Mouse (Mus musculus): ENCODE measurements at regions not wholly inside any gene's neighbourhood (a gene's known extent, or its start where the extent isn't known, plus 50 kb on each side); places are given as distances from the start of the nearest gene placed in this dataset.

GRCm38 (mm10) chr11:19155617-19155983, 136.8 kb upstream of the Meis1 start:
- Histone ChIP-seq H3K36me3 (ENCODE audit: insufficient read depth, low read length) (no peaks in the 10 kb centered on the region), H3K4me1 (ENCODE audit: insufficient read depth, low read depth, low read length) (no peaks in the 10 kb centered on the region), H3K27ac (ENCODE audit: low read length) (no peak overlapping the region), H3K9me3 (ENCODE audit: low read length) (no peaks in the 10 kb centered on the region), H3K4me3 (ENCODE audit: low read depth, low read length) (no peak overlapping the region), H3K27me3 (replicated peaks; ENCODE audit: insufficient read depth, low read length) (no peaks in the 10 kb centered on the region), H3K4me2 (replicated peaks; ENCODE audit: low read depth, low read length) (no peak overlapping the region), H3K9ac (replicated peaks; ENCODE audit: low read depth) (no peak overlapping the region)
- no peak for DNase-seq (ENCODE audit: low spot score)
- no peak for TF ChIP-seq EP300 (IDR thresholded peaks at IDR 0.05)
- no peak for TF ChIP-seq CTCF (IDR thresholded peaks at IDR 0.05)
- 85% methylated on average over 2 of the region's 2 CpGs for WGBS
- ATAC-seq: no peak

- TF ChIP-seq CTCF (IDR thresholded peaks at IDR 0.05) (no peak), EP300 (IDR thresholded peaks at IDR 0.05) (no peak)
- no peak for DNase-seq (ENCODE audit: low spot score)
- WGBS: 46% methylated on average over 3 of the region's 3 CpGs
- H3K27me3 ChIP-seq (replicated peaks; ENCODE audit: insufficient read depth, low read length): no peaks in the 10 kb centered on the region
- no peaks in the 10 kb centered on the region for H3K4me1 ChIP-seq (ENCODE audit: insufficient read depth, low read depth, low read length)
- no peaks in the 10 kb centered on the region for H3K36me3 ChIP-seq (ENCODE audit: insufficient read depth, low read length)
- H3K9me3 ChIP-seq (ENCODE audit: low read length): no peaks in the 10 kb centered on the region
- H3K4me2 ChIP-seq (replicated peaks; ENCODE audit: low read depth, low read length): no peak overlapping the region
- no peak overlapping the region for H3K4me3 ChIP-seq (ENCODE audit: low read depth, low read length)
- H3K27ac ChIP-seq (ENCODE audit: low read length): no peak overlapping the region
- no peak for ATAC-seq
- H3K9ac ChIP-seq (replicated peaks; ENCODE audit: low read depth): no peak overlapping the region
These were observed 141.4 kb upstream of the Meis1 start for GRCm38 (mm10) chr11:19160227-19160626.

- H3K4me1 ChIP-seq (ENCODE audit: insufficient read depth, low read depth, low read length): no peaks in the 10 kb centered on the region
- no peaks in the 10 kb centered on the region for H3K9me3 ChIP-seq (ENCODE audit: low read length)
- no peak overlapping the region for H3K4me2 ChIP-seq (replicated peaks; ENCODE audit: low read depth, low read length)
- 22% methylated on average over 5 of the region's 5 CpGs for WGBS
- ATAC-seq (no peak), DNase-seq (ENCODE audit: low spot score) (no peak)
- no peaks in the 10 kb centered on the region for H3K27me3 ChIP-seq (replicated peaks; ENCODE audit: insufficient read depth, low read length)
- H3K27ac ChIP-seq (ENCODE audit: low read length): no peak overlapping the region
- no peaks in the 10 kb centered on the region for H3K36me3 ChIP-seq (ENCODE audit: insufficient read depth, low read length)
- no peak overlapping the region for H3K4me3 ChIP-seq (ENCODE audit: low read depth, low read length)
- H3K9ac ChIP-seq (replicated peaks; ENCODE audit: low read depth): no peak overlapping the region
- TF ChIP-seq CTCF (IDR thresholded peaks at IDR 0.05) (no peak), EP300 (IDR thresholded peaks at IDR 0.05) (no peak)
These were observed 141.9 kb upstream of the Meis1 start for GRCm38 (mm10) chr11:19160669-19161068.

DNA sequence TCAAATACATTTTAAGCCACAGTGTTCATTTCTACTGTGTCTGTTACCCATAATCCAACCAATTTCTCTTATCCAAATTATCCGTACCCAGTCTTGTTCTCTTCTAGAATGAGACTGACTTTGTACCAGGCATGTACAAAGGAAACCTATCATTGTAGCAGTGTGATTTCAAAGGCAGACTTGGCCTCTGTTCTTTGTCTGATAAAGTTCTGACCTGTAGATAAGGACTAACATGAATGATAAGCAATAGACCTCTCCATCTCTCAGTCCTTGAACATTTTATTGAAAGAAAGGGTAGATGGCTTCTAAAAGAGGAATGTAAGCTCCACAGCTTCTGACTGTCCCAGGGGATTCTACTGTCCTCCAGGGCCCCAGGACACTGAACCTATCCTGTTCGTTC, 152.2 kb upstream of the Meis1 start:
- no peak for TF ChIP-seq EP300 (IDR thresholded peaks at IDR 0.05)
- no peak for TF ChIP-seq CTCF (IDR thresholded peaks at IDR 0.05)
- H3K27ac ChIP-seq (ENCODE audit: low read length): no peak overlapping the region
- ATAC-seq: no peak
- no peak overlapping the region for H3K9ac ChIP-seq (replicated peaks; ENCODE audit: low read depth)
- H3K36me3 ChIP-seq (ENCODE audit: insufficient read depth, low read length): no peaks in the 10 kb centered on the region
- no peaks in the 10 kb centered on the region for H3K4me1 ChIP-seq (ENCODE audit: insufficient read depth, low read depth, low read length)
- no peak for DNase-seq (ENCODE audit: low spot score)
- H3K4me2 ChIP-seq (replicated peaks; ENCODE audit: low read depth, low read length): no peak overlapping the region
- H3K27me3 ChIP-seq (replicated peaks; ENCODE audit: insufficient read depth, low read length): no peaks in the 10 kb centered on the region
- 64% methylated on average over 2 of the region's 2 CpGs for WGBS
- no peak overlapping the region for H3K4me3 ChIP-seq (ENCODE audit: low read depth, low read length)
- H3K9me3 ChIP-seq (ENCODE audit: low read length): no peaks in the 10 kb centered on the region

DNA sequence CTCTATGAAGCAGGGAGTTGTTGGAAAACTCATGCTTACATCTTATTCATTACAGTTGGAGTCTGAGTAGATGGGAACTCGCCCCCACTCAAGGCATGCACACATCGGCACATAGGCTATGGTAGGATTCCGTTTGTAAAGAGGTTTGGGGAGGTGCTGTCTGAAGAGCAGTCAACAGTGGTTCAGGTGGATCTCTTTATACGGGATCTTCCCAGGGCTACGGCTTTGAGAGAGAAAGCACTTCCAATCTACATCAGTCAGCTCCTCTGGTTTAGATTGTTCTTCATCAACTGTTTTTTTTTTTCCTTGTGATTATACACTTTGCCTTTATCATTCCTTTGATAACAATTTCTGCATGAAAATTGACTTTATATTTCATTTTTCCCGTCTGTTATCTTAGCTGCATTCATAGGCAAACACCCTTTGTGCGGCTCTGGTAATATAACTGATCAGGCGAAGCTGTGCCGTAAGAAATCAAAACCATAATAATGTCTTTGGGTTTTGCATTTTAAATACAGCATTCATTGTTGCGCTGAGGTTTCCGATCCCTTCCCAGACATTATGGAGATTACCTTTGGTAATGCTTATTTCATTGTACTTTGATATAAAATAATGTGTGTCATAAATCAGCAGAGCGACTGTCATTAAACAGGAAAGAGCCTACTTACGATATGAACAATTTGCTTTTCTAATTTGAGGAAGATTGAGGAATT, 155.7 kb upstream of the Meis1 start:
- Histone ChIP-seq H3K36me3 (ENCODE audit: insufficient read depth, low read length) (no peaks in the 10 kb centered on the region), H3K4me1 (ENCODE audit: insufficient read depth, low read depth, low read length) (no peaks in the 10 kb centered on the region), H3K4me2 (replicated peaks; ENCODE audit: low read depth, low read length) (no peak overlapping the region), H3K9ac (replicated peaks; ENCODE audit: low read depth) (no peak overlapping the region), H3K4me3 (ENCODE audit: low read depth, low read length) (no peak overlapping the region), H3K27me3 (replicated peaks; ENCODE audit: insufficient read depth, low read length) (no peaks in the 10 kb centered on the region), H3K27ac (ENCODE audit: low read length) (no peak overlapping the region), H3K9me3 (ENCODE audit: low read length) (no peaks in the 10 kb centered on the region)
- DNase-seq (ENCODE audit: low spot score): no peak
- ATAC-seq: no peak
- TF ChIP-seq EP300 (IDR thresholded peaks at IDR 0.05) (no peak), CTCF (IDR thresholded peaks at IDR 0.05) (no peak)
- 85% methylated on average over 13 of the region's 13 CpGs for WGBS

GRCm38 (mm10) chr11:19179290-19179689, 160.5 kb upstream of the Meis1 start:
- H3K4me2 ChIP-seq (replicated peaks; ENCODE audit: low read depth, low read length): no peak overlapping the region
- no peak for TF ChIP-seq CTCF (IDR thresholded peaks at IDR 0.05)
- no peak for TF ChIP-seq EP300 (IDR thresholded peaks at IDR 0.05)
- no peak overlapping the region for H3K27ac ChIP-seq (ENCODE audit: low read length)
- WGBS: 89% methylated on average over 1 of the region's 1 CpGs
- no peaks in the 10 kb centered on the region for H3K27me3 ChIP-seq (replicated peaks; ENCODE audit: insufficient read depth, low read length)
- H3K9me3 ChIP-seq (ENCODE audit: low read length): no peaks in the 10 kb centered on the region
- H3K4me1 ChIP-seq (ENCODE audit: insufficient read depth, low read depth, low read length): no peaks in the 10 kb centered on the region
- H3K9ac ChIP-seq (replicated peaks; ENCODE audit: low read depth): no peak overlapping the region
- H3K36me3 ChIP-seq (ENCODE audit: insufficient read depth, low read length): no peaks in the 10 kb centered on the region
- ATAC-seq: no peak
- H3K4me3 ChIP-seq (ENCODE audit: low read depth, low read length): no peak overlapping the region
- no peak for DNase-seq (ENCODE audit: low spot score)

- no peak overlapping the region for H3K4me3 ChIP-seq (ENCODE audit: low read depth, low read length)
- H3K9ac ChIP-seq (replicated peaks; ENCODE audit: low read depth): no peak overlapping the region
- TF ChIP-seq CTCF (IDR thresholded peaks at IDR 0.05) (no peak), EP300 (IDR thresholded peaks at IDR 0.05) (no peak)
- no peaks in the 10 kb centered on the region for H3K27me3 ChIP-seq (replicated peaks; ENCODE audit: insufficient read depth, low read length)
- H3K4me2 ChIP-seq (replicated peaks; ENCODE audit: low read depth, low read length): no peak overlapping the region
- H3K27ac ChIP-seq (ENCODE audit: low read length): no peak overlapping the region
- DNase-seq (ENCODE audit: low spot score) (no peak), ATAC-seq (no peak)
- no peaks in the 10 kb centered on the region for H3K4me1 ChIP-seq (ENCODE audit: insufficient read depth, low read depth, low read length)
- WGBS: 37% methylated on average over 2 of the region's 2 CpGs
- no peaks in the 10 kb centered on the region for H3K9me3 ChIP-seq (ENCODE audit: low read length)
- H3K36me3 ChIP-seq (ENCODE audit: insufficient read depth, low read length): no peaks in the 10 kb centered on the region
These were observed 171.0 kb upstream of the Meis1 start for GRCm38 (mm10) chr11:19189778-19190177.
